Mouse (Mus musculus) adrenal gland, postnatal 36 days (tissue): ENCODE measurements around the gene Pou3f1. TPM values are rescaled to one million over a fixed set of nuclear protein-coding genes. Genes with fewer than 3 reads are reported as not detected.
"Not testable (repeated sequence)": the region's sequence is repeated elsewhere in the genome, so short reads cannot be mapped to it uniquely, and the experiment has no call there.

ENCODE experiments used
- DNase-seq, 2 experiments: peaks; one replicate each; pipeline ENCODE4 v3.0.0; 2021; ENCODE audit warnings: mixed read lengths in 1 of 2
- total RNA-seq, 2 experiments: library from RNA; stranded (reverse); gene quantifications; 2 replicates each; pipeline ENCODE4 v1.2.3; 2021

Gene Pou3f1
- total RNA-seq, 2 experiments from 2014 or later = 0.10 TPM; not detected in 1

GRCm38 (mm10) chr4:124692416-124692861 lies 35.8 kb downstream of the Pou3f1 start:
- no peak for DNase-seq

- DNase-seq = peak; percentile 87 to 89
These were observed 36.7 kb downstream of the Pou3f1 start, which contains the start of gene Utp11 for GRCm38 (mm10) chr4:124693135-124693894. Gene Utp11 (minus strand): TSS chr4:124693600.

GRCm38 (mm10) chr4:124694572-124694971 lies 38.0 kb downstream of the Pou3f1 start:
- DNase-seq = no peak

GRCm38 (mm10) chr4:124695786-124696516 lies 39.3 kb downstream of the Pou3f1 start:
- no peak for DNase-seq

GRCm38 (mm10) chr4:124699791-124700190 lies 43.2 kb downstream of the Pou3f1 start:
- DNase-seq = no peak

- peak; percentile 68 to 87 for DNase-seq
These were observed 43.8 kb downstream of the Pou3f1 start, which contains the start of gene Fhl3 for GRCm38 (mm10) chr4:124700248-124700971. Gene Fhl3 (plus strand): TSS chr4:124700701.

GRCm38 (mm10) chr4:124701052-124701845 lies 44.6 kb downstream of the Pou3f1 start:
- DNase-seq = no peak

GRCm38 (mm10) chr4:124701916-124702315 lies 45.3 kb downstream of the Pou3f1 start:
- DNase-seq = no peak

- no peak for DNase-seq
These were observed 46.8 kb downstream of the Pou3f1 start for GRCm38 (mm10) chr4:124703406-124703805.

- peak; percentile 44 to 66 for DNase-seq
These were observed 47.5 kb downstream of the Pou3f1 start for GRCm38 (mm10) chr4:124703881-124704796.

- peak; percentile 40 to 70 for DNase-seq
These were observed 48.3 kb downstream of the Pou3f1 start for GRCm38 (mm10) chr4:124704797-124705474.

- DNase-seq = no peak
These were observed 49.2 kb downstream of the Pou3f1 start for GRCm38 (mm10) chr4:124705661-124706269.

GRCm38 (mm10) chr4:124707381-124708199 lies 51.0 kb downstream of the Pou3f1 start:
- DNase-seq = not testable (repeated sequence)

- DNase-seq = not testable (repeated sequence)
These were observed 51.6 kb downstream of the Pou3f1 start for GRCm38 (mm10) chr4:124708200-124708517.

- peak; percentile 98 for DNase-seq
These were observed 52.2 kb downstream of the Pou3f1 start for GRCm38 (mm10) chr4:124708518-124709477.

- peak; percentile 70 to 74 for DNase-seq
These were observed 53.4 kb downstream of the Pou3f1 start for GRCm38 (mm10) chr4:124709961-124710446.
